Mouse (Mus musculus): Measurements from ENCODE around the gene Amph. TPM values are rescaled to one million over a fixed set of nuclear protein-coding genes. Genes with fewer than 3 reads are reported as not detected.
"Not testable (repeated sequence)": the region's sequence is repeated elsewhere in the genome, so short reads cannot be mapped to it uniquely, and the experiment has no call there.

Amph gene
- 1 to 10 TPM in 1 of 3 experiments, under 1 TPM in 2; 0.18 to 1.2 (median 0.74) TPM for polyA plus RNA-seq (2017; shearing (Covaris generic))

- peak; percentile 82 for ATAC-seq
These were observed at the start of gene Amph for GRCm38 (mm10) chr13:18948171-18949028. Gene Amph, plus strand, starts transcription at chr13:18948205.

- ATAC-seq: no peak
These were observed 44.4 kb upstream of the Amph start for GRCm38 (mm10) chr13:18903623-18904022.

GRCm38 (mm10) chr13:18914774-18915173 is 33.2 kb upstream of the Amph start:
- ATAC-seq: no peak

GRCm38 (mm10) chr13:18933191-18933590 is 14.8 kb upstream of the Amph start:
- ATAC-seq: not testable (repeated sequence)

DNA sequence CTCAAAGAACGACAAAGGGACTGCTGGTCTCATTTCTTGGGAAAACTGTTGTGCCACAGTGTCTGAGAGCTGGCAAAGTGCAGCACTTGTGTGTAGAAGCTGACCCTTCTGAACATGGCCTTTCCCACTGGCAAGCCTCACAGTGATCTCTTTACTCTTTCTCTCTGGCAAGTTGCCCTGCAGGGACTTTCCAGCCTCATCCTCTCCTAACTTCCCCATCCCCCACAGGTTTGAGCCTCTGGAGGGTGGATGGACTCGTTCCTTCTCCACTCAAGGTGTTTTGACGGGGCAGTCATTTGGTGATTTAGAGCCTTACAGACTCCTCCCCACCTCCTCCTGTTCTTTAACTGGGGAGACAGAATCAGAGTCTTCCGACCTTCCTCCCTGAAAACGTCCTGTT is 319 bp upstream of the Amph start:
- no peak for ATAC-seq

DNA sequence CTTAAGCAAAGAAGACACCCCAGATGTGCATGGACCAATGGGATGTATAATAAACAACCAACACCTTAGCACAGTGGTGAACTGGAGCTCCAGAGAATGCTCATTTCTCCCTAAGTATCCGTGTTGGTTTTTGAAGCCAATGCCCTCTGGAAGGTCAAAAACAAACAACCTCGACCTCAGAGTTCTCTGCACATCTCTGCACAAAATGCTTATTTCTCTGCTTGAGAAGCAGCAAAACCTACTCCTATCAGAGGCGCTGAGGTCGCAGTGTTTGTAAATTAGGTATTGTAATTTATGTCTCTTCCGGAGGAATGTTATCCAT is 985 bp downstream of the Amph start:
- no peak for ATAC-seq

DNA sequence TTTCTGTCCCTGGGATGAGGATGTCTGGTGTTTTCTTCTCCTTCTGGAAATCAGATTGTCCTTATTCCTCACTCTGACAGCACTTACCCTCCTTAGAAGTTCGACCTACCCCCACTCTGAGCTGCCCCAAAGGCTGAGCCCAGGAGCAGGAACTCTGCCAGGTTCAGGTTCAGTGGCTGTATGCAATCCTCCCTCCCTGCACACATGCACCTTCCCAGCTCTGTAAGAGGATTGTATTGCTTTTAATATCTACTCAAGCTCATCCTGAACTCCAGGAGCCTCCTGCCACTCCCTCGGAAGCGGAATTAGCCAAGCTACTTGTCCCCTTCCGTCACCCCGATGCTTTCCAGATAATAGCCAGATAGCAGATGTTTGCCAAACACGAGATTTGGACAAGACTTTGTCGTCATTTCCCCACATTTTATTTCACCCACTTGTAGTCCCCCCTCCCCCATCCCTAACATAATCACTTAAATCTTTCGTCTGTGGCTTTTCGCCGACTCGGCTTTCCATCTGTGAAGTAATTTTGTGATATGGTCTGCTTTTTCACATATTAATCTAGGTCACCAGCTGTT is 1.7 kb downstream of the Amph start:
- no peak for ATAC-seq

DNA sequence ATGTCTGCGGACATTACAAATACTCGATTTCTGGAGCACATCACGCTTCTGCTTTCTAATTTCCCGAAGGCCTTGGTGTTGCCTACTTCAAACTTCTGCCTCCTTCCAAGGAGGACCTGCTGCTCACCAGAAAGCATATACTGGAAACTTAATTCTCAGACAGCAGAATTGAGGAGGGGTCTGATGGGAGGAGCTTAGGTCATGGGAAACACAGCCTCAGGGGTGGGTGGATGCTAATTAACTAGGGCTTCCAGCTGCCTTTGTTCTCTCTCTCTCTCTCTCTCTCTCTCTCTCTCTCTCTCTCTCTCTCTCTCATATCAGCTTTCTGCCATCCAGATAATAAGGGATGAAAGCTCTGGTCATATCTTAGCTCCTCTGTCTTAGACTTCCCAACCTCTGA is 5.6 kb downstream of the Amph start:
- no peak for ATAC-seq

- no peak for ATAC-seq
These were observed 8.3 kb downstream of the Amph start for GRCm38 (mm10) chr13:18956065-18956913.

DNA sequence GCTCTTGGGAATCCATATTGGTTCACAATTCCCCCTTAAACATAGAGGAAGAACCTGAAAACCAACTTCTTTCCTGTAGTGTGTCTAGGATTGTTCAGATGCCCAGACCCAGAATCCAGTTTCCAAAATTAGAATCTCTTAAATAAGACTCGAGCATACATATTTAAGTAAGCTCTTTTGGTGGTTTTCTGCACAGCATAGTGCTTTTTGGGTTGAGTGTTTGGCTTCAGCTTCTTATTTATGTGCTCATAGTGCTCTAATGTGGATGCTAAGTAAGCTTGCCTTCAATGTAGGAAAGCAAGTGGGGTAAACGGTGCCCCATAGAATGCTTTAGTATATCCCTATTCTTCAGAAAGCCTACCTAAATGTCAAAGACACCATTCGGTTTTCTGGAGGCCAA is 9.0 kb downstream of the Amph start:
- ATAC-seq: no peak

DNA sequence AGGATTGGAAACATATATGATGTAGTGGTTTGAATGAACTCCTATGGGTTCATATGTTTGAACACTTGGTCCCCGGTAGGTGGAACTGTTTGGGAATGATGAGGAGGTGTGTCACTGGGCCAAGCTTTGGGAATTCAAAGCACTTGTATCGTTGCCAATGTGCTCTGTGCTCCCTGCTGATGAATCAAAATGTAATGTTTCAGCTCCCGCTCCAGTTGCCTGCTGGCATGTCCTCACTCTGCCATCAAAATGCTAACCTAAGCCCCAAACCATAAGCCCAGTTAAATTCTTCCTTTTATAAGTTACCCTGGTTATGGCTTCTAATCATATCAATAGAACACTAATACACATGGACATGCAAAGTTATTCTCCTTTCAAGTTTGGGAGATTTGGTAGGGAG is 24.6 kb downstream of the Amph start:
- ATAC-seq: no peak

- ATAC-seq: no peak
These were observed 26.3 kb downstream of the Amph start for GRCm38 (mm10) chr13:18974351-18974750.

DNA sequence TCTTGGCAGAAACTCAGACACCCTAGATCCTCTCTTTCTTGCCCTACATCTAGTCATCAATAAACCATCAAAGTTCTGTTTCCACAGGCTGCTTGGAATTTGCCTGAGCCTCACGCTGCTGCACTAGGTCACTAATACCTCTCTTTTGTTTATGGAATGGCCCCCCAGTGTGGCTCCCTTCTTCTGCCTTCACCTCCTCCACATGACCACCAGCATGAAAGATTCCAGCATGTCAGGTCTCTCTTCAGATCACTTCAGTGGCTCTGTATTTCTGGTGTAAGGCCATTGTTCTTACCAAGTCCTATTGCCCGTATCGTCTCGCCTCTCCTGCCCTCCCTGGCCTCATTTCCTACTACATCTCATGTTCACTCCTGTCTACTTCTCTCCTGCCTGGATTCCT is 39.3 kb downstream of the Amph start:
- no peak for ATAC-seq

DNA sequence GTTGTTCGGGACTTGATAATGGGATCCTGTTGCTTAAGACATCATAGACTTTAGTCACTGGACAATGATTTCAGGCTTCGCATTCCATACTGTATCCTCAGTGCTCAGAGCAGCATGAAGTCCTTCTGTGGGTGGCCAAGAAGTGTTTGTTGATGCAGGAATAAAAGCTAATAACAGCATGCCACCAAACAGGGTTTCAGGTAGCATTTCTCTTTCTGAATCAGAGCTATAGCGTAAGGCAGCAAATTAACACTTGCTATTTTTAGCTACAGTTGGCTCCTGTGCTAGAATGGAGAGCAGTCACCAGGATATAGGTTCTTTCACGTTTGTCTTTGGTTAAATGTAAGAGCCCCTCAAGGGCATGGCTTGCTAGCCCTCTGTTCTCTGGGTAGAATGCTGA is 40.3 kb downstream of the Amph start:
- no peak for ATAC-seq

GRCm38 (mm10) chr13:18989185-18989714 is 41.2 kb downstream of the Amph start:
- no peak for ATAC-seq

DNA sequence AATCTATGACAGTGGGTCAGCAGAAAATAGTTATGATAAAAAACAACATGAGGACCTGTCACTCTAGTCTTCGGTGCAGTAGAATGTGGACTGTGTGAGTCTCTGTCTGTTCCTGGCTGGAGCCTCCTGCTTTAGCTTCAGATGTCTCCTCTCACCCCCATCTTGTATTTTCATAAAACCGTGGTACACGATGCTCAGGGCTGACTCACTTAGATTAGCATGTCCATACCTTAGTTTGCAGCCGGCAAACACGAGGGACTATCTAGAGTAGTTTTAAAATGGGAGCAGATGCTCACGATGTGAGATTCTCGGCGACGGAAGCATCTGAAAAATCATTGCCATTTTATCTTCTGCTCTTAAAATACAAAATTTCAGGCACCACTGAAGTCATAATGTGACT is 54.5 kb downstream of the Amph start:
- ATAC-seq: no peak

DNA sequence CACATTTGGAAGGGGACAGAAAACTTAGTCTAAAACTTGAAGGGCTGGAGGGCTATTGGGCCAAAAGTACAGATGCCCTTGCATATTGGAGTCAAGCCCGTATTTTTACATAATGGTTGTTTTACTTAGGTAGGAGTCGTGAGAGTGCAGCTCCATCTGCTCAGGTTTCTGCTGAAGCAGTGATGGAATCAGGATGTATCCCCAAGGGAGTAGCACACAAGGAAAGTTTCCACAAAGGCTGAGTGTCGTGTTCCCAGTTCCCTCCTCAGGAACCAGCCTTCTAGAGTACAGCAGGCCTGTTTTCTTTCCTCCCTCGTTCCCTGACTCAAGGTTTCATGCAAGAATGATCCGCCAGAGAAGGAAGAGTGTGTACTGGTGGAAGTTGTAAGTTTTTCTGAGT is 56.4 kb downstream of the Amph start:
- no peak for ATAC-seq

DNA sequence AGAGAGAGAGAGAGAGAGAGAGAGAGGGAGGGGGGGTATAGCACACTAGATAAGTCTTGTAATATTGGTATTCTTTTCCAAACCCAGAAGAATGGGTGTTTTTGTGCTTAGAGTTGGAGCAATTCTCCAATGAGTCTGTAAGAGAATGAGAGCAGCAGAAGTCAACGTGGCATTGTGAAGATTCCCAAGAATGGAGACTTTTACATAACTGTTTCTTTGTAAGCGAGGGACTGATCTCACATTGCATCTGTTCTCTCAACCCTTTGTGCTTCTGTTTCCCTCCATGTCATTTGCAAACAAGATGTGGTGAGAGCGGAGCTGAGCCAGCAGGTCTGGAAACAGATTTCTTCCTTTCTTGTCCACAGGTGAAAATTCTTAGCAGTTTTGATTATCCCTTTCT is 60.4 kb downstream of the Amph start:
- ATAC-seq: no peak

DNA sequence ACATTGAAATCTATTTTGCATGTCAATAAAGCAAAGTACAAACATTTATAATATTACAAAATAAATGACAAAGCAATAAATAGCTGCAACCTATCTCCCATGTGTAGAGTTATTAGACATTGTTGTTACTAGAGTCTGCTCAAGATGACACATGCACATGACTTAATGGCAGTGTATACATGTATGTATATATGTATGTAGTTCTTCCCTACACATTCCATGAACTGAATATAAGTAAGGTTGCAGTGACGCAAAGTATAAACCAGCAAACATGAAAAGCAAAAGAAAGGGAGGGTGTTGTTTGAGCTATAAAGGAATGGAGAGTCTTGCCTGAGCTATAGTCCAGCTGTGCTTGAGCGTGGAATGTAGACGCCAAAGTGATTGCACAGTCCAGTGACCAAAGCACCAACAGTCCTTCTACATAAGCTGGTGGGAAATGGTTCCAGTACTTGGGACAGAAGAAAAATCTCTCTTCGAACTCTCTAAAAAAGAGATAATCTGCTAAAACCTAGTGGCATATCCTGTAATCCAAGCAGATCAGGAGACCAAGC is 66.9 kb downstream of the Amph start:
- ATAC-seq: no peak

- no peak for ATAC-seq
These were observed 73.5 kb downstream of the Amph start for GRCm38 (mm10) chr13:19021529-19021928.

GRCm38 (mm10) chr13:19022310-19022709 is 74.3 kb downstream of the Amph start:
- no peak for ATAC-seq

DNA sequence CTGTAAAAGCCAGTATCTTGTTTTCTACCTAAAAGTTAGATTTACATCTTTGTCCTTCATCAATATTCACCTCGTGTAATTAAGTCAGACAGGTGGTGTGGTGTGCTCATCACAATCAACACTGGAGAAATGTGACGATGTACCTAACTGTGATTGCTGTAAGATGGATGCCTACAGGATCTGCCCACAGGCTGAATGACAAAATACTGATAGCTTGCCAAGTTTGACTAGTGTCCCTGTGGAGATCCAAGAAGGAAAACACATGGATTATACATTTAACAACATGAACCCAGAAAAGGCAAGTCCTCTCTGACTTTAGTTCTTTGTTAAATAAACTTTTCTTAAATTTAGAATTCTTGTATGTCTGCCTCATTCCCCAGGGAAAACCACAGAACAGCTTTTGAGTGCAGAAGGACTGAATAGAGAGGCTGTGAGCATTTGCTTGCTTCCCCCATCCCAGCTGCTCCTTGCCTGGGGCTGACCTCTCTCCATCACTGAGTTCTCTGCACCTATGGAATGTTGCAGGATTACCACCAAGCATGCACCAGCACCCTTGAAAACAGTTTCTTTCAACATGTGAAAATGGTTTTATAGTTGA is 77.2 kb downstream of the Amph start:
- ATAC-seq: no peak

- ATAC-seq: no peak
These were observed 77.9 kb downstream of the Amph start for GRCm38 (mm10) chr13:19025906-19026305.
